Mouse (Mus musculus) MEL (cell line): Measurements from ENCODE around the gene Mpv17l2.

Source experiments
- CTCF ChIP-seq, 3 experiments: IDR thresholded peaks in 2 of 3; conservative IDR thresholded peaks in 1 of 3; 2 replicates each; pipeline ENCODE4 v1.5.1; 2011 to 2012; ENCODE audit warnings: low read length in 3 of 3, low read depth in 2 of 3, mild to moderate bottlenecking in 2 of 3, improper control_type of control experiment in 1 of 3, inconsistent platforms in 1 of 3, mixed read lengths in 1 of 3, moderate library complexity in 1 of 3; ENCODE audit not compliant: control insufficient read depth in 1 of 3, insufficient read depth in 1 of 3, poor library complexity in 1 of 3, severe bottlenecking in 1 of 3
- E2F4 ChIP-seq: IDR thresholded peaks from 2 replicates; pipeline ENCODE4 v1.6.1; 2011; ENCODE audit warnings: low read depth, low read length, improper control_type of control experiment, borderline replicate concordance
- GATA1 ChIP-seq: IDR thresholded peaks from 2 replicates; pipeline ENCODE4 v1.6.1; 2011; ENCODE audit warnings: low read depth, low read length, improper control_type of control experiment
- MAZ ChIP-seq: IDR thresholded peaks from 2 replicates; pipeline ENCODE4 v1.6.1; 2012; ENCODE audit warnings: low read depth, mild to moderate bottlenecking, inconsistent platforms, low read length, improper control_type of control experiment
- NRF1 ChIP-seq: IDR thresholded peaks from 2 replicates; pipeline ENCODE4 v1.6.1; 2014; ENCODE audit warnings: low read depth, mild to moderate bottlenecking, inconsistent platforms, low read length, improper control_type of control experiment, moderate library complexity; ENCODE audit not compliant: poor library complexity, insufficient read depth, severe bottlenecking
- POLR2A ChIP-seq, 2 experiments: IDR thresholded peaks; 2 replicates each; pipeline ENCODE4 v1.6.1; 2011 to 2012; ENCODE audit warnings: low read length in 2 of 2, mild to moderate bottlenecking in 2 of 2, control low read depth in 1 of 2, improper control_type of control experiment in 1 of 2, low read depth in 1 of 2, moderate library complexity in 1 of 2; ENCODE audit not compliant: control insufficient read depth in 1 of 2, insufficient read depth in 1 of 2, poor library complexity in 1 of 2
- SIN3A ChIP-seq: IDR thresholded peaks from 2 replicates; pipeline ENCODE4 v1.6.1; 2012; ENCODE audit warnings: low read length, improper control_type of control experiment, inconsistent platforms
- ZC3H11A ChIP-seq: IDR thresholded peaks from 2 replicates; pipeline ENCODE4 v1.6.1; 2012; ENCODE audit warnings: low read depth, mild to moderate bottlenecking, inconsistent platforms, low read length, improper control_type of control experiment

DNA sequence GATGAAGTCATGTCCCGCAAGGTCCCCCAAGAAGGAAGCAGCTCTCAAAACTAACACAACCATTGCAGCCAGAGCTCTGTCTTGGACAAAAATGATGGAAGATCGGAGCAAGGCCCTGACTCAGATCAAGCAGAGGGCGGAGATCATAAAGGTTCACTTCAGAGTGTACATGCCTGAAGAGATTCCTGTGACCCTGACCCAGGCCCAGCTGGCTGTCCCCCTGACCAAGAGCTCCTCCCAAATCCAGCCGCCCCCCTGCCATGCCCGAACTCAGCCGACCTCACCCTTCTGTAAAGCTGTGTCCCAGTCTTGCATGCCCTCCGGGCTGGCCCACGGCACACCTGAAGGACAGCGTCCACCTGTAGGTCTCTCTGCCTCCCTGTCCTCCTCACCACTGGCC lies 51.0 kb downstream of the Mpv17l2 start:
- TF ChIP-seq CTCF (IDR thresholded peaks at IDR 0.05 in 2 of 3, conservative IDR thresholded peaks at IDR 0.05 in 1 of 3; ENCODE audit: control insufficient read depth in 1 of 3, insufficient read depth in 1 of 3, low read depth in 2 of 3, low read length in 3 of 3, poor library complexity in 1 of 3, severe bottlenecking in 1 of 3) (no peak), E2F4 (no peak), POLR2A (IDR thresholded peaks at IDR 0.05; ENCODE audit: control insufficient read depth in 1 of 2, insufficient read depth in 1 of 2, low read depth in 1 of 2, low read length in 2 of 2, poor library complexity in 1 of 2) (no peak), MAZ (no peak), SIN3A (no peak), NRF1 (no peak), GATA1 (no peak), ZC3H11A (no peak)
